24 mouse cellular contexts compared by ENCODE assay signal in genomic region chr13:99440228-99440627, GRCm38 (mm10).
"Had no signal": no experiment of that assay in that cellular context is flagged by ENCODE, and none has a peak within 500 bp of the region (broad histone marks: within the 10 kb centered on the region; RNA-seq: fewer than 3 reads in every experiment).

No protein-coding gene starts in this region.

- H3K4me3 ChIP-seq: kidney, embryonic 15.5 days; limb, embryonic 12.5 days; limb, embryonic 15.5 days; megakaryocyte, embryonic 14.5 days; midbrain, embryonic 10.5 days; midbrain, embryonic 15.5 days; neural tube, embryonic 12.5 days; neural tube, embryonic 15.5 days had no signal

- H3K27ac ChIP-seq: kidney, embryonic 15.5 days; limb, embryonic 12.5 days; limb, embryonic 15.5 days; liver, embryonic 14.5 days; midbrain, embryonic 15.5 days; neural tube, embryonic 12.5 days; neural tube, embryonic 15.5 days; stomach, postnatal 0 days had no signal

- H3K9ac ChIP-seq: kidney, embryonic 15.5 days; limb, embryonic 12.5 days; limb, embryonic 15.5 days; liver, embryonic 14.5 days; liver, postnatal 0 days; lung, embryonic 14.5 days; midbrain, embryonic 15.5 days; neural tube, embryonic 12.5 days; neural tube, embryonic 15.5 days had no signal

- H3K4me2 ChIP-seq: kidney, embryonic 15.5 days; limb, embryonic 12.5 days; limb, embryonic 15.5 days; liver, embryonic 11.5 days; lung, embryonic 14.5 days; midbrain, embryonic 15.5 days; neural tube, embryonic 12.5 days; neural tube, embryonic 15.5 days had no signal

- DNase-seq: kidney, adult 8-10 months; kidney, postnatal 10 days; kidney, postnatal 36 days; left cerebral cortex, postnatal 4 days; liver, postnatal 0 days; lung, embryonic 14.5 days; lung, postnatal 36 days; right cerebral cortex, adult 18-20 months; right cerebral cortex, postnatal 14 days; right cerebral cortex, postnatal 4 days; thymus, postnatal 25 days had no signal

- H3K9me3 ChIP-seq: kidney, embryonic 15.5 days; limb, embryonic 12.5 days; limb, embryonic 15.5 days; midbrain, embryonic 15.5 days; neural tube, embryonic 12.5 days; neural tube, embryonic 15.5 days had no signal

- ATAC-seq: intestine, postnatal 0 days; liver, postnatal 0 days; lung, postnatal 0 days; midbrain, embryonic 15.5 days had no signal

- H3K27me3 ChIP-seq: kidney, embryonic 15.5 days; limb, embryonic 12.5 days; limb, embryonic 15.5 days; midbrain, embryonic 15.5 days; neural tube, embryonic 12.5 days; neural tube, embryonic 15.5 days had no signal
